Mouse (Mus musculus) limb, embryonic 14.5 days (tissue): ENCODE data around the gene Tmem59l. TPM values are rescaled to one million over a fixed set of nuclear protein-coding genes. Genes with fewer than 3 reads are reported as not detected.

Experiments used
- ATAC-seq: fragments of 200-750 bp; cut with Nextera tagmentation; 2 replicates; pipeline ENCODE4 v1.8.0; 2017; ENCODE audit warnings: low read depth, moderate number of reproducible peaks, moderate TSS enrichment; ENCODE audit not compliant: low FRiP score
- DNase-seq: peaks from one replicate; pipeline ENCODE4 v3.0.0-alpha.2; 2015; ENCODE audit warnings: low spot score
- H3K27ac ChIP-seq: fragments of 300-500 bp; sonication (generic); replicated peaks from 2 replicates; pipeline ENCODE4 v1.5.1; 2014; ENCODE audit warnings: low read depth, mild to moderate bottlenecking, low read length, moderate library complexity, mixed read lengths
- H3K27me3 ChIP-seq: fragments of 300-500 bp; sonication (generic); 2 replicates; pipeline ENCODE4 v1.6.1; 2014; ENCODE audit warnings: low read length, mixed read lengths; ENCODE audit not compliant: control insufficient read depth, insufficient read depth
- H3K36me3 ChIP-seq: fragments of 300-500 bp; sonication (generic); 2 replicates; pipeline ENCODE4 v1.6.1; 2014; ENCODE audit warnings: mild to moderate bottlenecking, low read length, moderate library complexity, mixed read lengths; ENCODE audit not compliant: control insufficient read depth, insufficient read depth
- H3K4me1 ChIP-seq: fragments of 300-500 bp; sonication (generic); 2 replicates; pipeline ENCODE4 v1.6.1; 2014; ENCODE audit warnings: antibody characterized with exemption, low read length, mixed read lengths; ENCODE audit not compliant: control insufficient read depth, insufficient read depth
- H3K4me2 ChIP-seq: fragments of 300-500 bp; sonication (generic); replicated peaks from 2 replicates; pipeline ENCODE4 v1.6.1; 2014; ENCODE audit warnings: low read depth, mild to moderate bottlenecking, low read length, moderate library complexity; ENCODE audit not compliant: severe bottlenecking
- H3K4me3 ChIP-seq: fragments of 300-500 bp; sonication (generic); replicated peaks from 2 replicates; pipeline ENCODE4 v1.5.1; 2014; ENCODE audit warnings: low read length
- H3K9ac ChIP-seq: fragments of 300-500 bp; sonication (generic); 2 replicates; pipeline ENCODE4 v1.6.1; 2014; ENCODE audit warnings: mild to moderate bottlenecking, low read depth, low read length, moderate library complexity; ENCODE audit not compliant: severe bottlenecking
- H3K9me3 ChIP-seq: fragments of 300-500 bp; sonication (generic); 2 replicates; pipeline ENCODE4 v1.6.1; 2016; ENCODE audit warnings: low read length; ENCODE audit not compliant: control insufficient read depth
- POLR2A ChIP-seq: fragments of 200-500 bp; IDR thresholded peaks from 2 replicates; pipeline ENCODE4 v1.8.0; 2012; ENCODE audit warnings: inconsistent platforms, mild to moderate bottlenecking, moderate library complexity, borderline replicate concordance; ENCODE audit not compliant: insufficient read depth, insufficient read length; ENCODE audit errors: extremely low read depth
- WGBS: fragments of 180-500 bp; shearing (Covaris S2); extraction: QIAGEN DNeasy Blood & Tissue Kit; methylation state at CpG from one replicate; pipeline ENCODE4 v1.1.7; 2014; 5-methylcytosine and 5-hydroxymethylcytosine counted together
- polyA plus RNA-seq, 2 experiments: library from polyadenylated mRNA; depleted of rRNA in 1 of 2; stranded (reverse) in 1 of 2; unstranded in 1 of 2; fragments of >200 nt; fragmentation: Nextera tagmentation in 1 of 2; extraction: Ambion mirVana in 1 of 2; gene quantifications; 2 replicates each; pipeline versions ENCODE4 v1.2.1 to v1.2.3; 2012 to 2014

The Tmem59l gene
- polyA plus RNA-seq, 2 experiments = 13.1 to 15.7 TPM

DNA sequence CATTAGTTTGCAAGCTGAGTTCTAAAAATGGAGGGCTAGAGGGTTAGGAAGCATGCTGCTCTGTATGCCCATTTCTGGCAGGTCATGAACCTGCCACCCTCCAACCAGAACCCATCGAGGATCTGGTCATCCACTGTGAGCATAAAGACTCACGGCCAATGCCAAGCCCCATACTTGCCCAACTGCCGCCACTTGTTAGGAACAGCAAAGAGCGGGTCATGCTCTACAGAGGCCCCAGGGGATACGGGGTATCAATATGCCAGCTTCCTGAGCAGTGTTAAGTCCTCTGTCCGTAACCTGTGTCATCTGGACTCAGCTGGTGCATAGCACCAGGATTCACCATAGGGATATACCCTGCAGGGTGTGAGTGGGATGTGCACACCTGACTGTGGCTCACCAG, 23.0 kb downstream of the Tmem59l start:
- WGBS = 90% methylated on average over 6 of the region's 6 CpGs
- H3K9me3 ChIP-seq = no peaks in the 10 kb centered on the region
- H3K36me3 ChIP-seq = peaks cover 7% of the 10 kb centered on the region
- H3K4me1 ChIP-seq = peaks cover 28% of the 10 kb centered on the region
- no peak overlapping the region for H3K9ac ChIP-seq
- H3K27ac ChIP-seq = no peak overlapping the region
- DNase-seq = no peak
- no peak for ATAC-seq
- no peak overlapping the region for H3K4me2 ChIP-seq
- no peak for TF ChIP-seq POLR2A
- no peak overlapping the region for H3K4me3 ChIP-seq
- H3K27me3 ChIP-seq = no peaks in the 10 kb centered on the region

GRCm38 (mm10) chr8:70463306-70463705, 23.9 kb downstream of the Tmem59l start:
- Histone ChIP-seq H3K4me2 (no peak overlapping the region), H3K9ac (no peak overlapping the region), H3K36me3 (peaks cover 7% of the 10 kb centered on the region), H3K4me3 (no peak overlapping the region), H3K9me3 (no peaks in the 10 kb centered on the region), H3K27me3 (no peaks in the 10 kb centered on the region), H3K27ac (no peak overlapping the region), H3K4me1 (peaks cover 28% of the 10 kb centered on the region)
- no peak for ATAC-seq
- no peak for TF ChIP-seq POLR2A
- WGBS = 75% methylated on average over 4 of the region's 4 CpGs
- no peak for DNase-seq

GRCm38 (mm10) chr8:70462516-70462813, 24.7 kb downstream of the Tmem59l start:
- 50% methylated on average over 8 of the region's 8 CpGs for WGBS
- no peak for ATAC-seq
- Histone ChIP-seq H3K9ac (no peak overlapping the region), H3K4me2 (no peak overlapping the region), H3K4me1 (peaks cover 25% of the 10 kb centered on the region), H3K9me3 (no peaks in the 10 kb centered on the region), H3K4me3 (no peak overlapping the region), H3K27me3 (no peaks in the 10 kb centered on the region), H3K27ac (peak overlapping the region; percentile 74), H3K36me3 (peaks cover 7% of the 10 kb centered on the region)
- peak; percentile 22 for DNase-seq
- no peak for TF ChIP-seq POLR2A

DNA sequence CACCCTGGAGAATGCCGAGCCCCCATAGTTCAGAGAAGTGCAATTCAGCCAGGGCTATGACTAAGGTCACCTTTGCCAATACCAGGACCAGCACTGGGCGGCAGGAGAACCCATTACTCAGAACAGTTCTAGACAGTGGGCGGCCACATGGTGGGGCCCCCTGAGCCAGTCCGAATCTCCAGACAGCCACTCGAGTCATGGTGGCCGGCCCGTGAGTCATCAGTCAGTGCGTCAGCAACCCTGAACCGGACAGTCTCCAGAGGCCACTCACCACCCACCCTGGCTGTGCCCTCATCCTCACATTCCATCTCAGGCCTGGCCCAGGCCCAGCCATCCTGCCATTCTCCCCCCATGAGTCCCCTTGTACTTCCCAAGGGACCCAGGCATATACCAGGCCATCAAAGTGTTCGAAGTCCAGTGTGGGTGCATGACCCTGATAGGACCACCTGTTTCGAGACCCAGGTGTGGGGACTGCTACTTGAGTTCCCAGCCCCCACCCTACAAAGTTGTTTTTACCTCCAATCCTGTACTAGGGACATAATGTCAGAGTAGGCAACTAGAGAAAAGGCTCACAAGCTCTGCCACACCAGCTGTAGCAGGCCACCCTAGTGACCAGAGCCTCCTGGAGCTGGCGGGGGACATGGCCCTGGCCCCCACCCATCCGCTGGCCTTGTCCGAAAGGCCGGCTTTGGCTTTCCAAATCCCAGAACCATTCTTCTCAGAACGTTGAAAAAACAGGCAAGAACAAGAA, 25.2 kb downstream of the Tmem59l start:
- TF ChIP-seq POLR2A = no peak
- ATAC-seq (no peak), DNase-seq (no peak)
- Histone ChIP-seq H3K4me1 (peaks cover 21% of the 10 kb centered on the region), H3K27me3 (no peaks in the 10 kb centered on the region), H3K36me3 (peaks cover 7% of the 10 kb centered on the region), H3K4me3 (no peak overlapping the region), H3K27ac (peak overlapping the region; percentile 74), H3K9ac (no peak overlapping the region), H3K4me2 (no peak overlapping the region), H3K9me3 (no peaks in the 10 kb centered on the region)
- WGBS = 75% methylated on average over 16 of the region's 16 CpGs

DNA sequence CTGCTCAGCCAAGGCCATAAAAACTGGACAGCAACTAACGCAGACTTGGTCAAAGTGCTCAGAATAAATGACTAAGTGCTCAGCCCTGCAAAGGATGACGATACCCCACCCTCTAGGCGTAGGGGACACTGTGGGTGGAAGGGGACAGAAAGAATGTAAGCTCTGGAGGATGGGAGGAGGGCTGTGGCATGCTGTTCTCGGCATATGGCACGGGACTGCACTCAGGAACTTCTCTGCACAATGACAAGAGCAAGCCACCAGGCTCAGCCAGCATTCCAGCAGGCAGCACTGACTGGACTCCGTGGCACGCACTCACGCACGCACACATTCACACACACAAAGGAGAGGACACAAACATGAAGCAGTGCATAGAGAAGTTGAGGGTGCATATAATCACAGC, 26.6 kb downstream of the Tmem59l start:
- DNase-seq (no peak), ATAC-seq (no peak)
- Histone ChIP-seq H3K4me3 (no peak overlapping the region), H3K9ac (no peak overlapping the region), H3K36me3 (peaks cover 2% of the 10 kb centered on the region; the same call in 1 of the 2 replicates), H3K4me2 (no peak overlapping the region), H3K4me1 (peaks cover 19% of the 10 kb centered on the region), H3K9me3 (no peaks in the 10 kb centered on the region), H3K27me3 (no peaks in the 10 kb centered on the region), H3K27ac (no peak overlapping the region)
- WGBS = 79% methylated on average over 9 of the region's 9 CpGs
- TF ChIP-seq POLR2A = no peak

GRCm38 (mm10) chr8:70460199-70460598, 27.0 kb downstream of the Tmem59l start:
- H3K9me3 ChIP-seq = no peaks in the 10 kb centered on the region
- no peak for ATAC-seq
- 89% methylated on average over 5 of the region's 5 CpGs for WGBS

More at GRCm38 (mm10) chr8:70460199-70460598, 27.0 kb downstream of the Tmem59l start:
- H3K36me3 ChIP-seq = peaks cover 2% of the 10 kb centered on the region; the same call in 1 of the 2 replicates
- H3K27ac ChIP-seq = no peak overlapping the region
- H3K4me3 ChIP-seq = no peak overlapping the region
- no peak overlapping the region for H3K4me2 ChIP-seq
- TF ChIP-seq POLR2A = no peak
- no peak overlapping the region for H3K9ac ChIP-seq
- H3K4me1 ChIP-seq = peaks cover 19% of the 10 kb centered on the region
- H3K27me3 ChIP-seq = no peaks in the 10 kb centered on the region
- DNase-seq = no peak
